Mouse (Mus musculus): ENCODE measurements at regions not wholly inside any gene's neighbourhood (a gene's known extent, or its start where the extent isn't known, plus 50 kb on each side); places are given as distances from the start of the nearest gene placed in this dataset.

DNA sequence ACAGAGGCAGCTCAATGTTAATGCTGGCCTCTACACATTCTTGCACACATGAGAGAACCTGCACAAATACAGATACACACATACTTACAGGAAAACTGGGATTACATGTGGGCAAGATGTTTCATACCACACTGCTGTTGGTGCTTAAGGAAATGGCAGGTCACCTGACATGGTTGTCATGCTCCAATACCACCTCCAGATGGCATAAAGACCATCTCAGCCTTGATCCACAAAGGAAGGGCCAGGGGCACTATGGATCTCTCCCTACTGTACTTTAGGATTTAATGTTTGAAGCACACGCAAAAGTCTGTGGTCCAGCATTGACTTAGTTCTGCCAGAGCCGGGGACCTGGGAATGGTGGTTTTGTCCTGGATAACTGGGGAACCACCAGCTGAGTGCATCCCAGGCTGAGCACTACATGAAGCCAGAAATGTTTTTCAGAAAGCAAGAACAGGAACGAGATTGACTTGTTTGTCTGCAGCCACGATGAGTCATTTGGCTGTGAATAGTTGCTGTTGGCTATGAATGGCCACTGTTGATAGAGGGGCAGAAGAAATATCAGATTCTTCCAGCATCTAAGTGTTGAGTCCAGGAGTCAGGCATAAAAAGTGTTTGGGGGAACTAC, 176.0 kb upstream of the Pabpc6 start:
- DNase-seq (ENCODE audit: low read depth): no peak

DNA sequence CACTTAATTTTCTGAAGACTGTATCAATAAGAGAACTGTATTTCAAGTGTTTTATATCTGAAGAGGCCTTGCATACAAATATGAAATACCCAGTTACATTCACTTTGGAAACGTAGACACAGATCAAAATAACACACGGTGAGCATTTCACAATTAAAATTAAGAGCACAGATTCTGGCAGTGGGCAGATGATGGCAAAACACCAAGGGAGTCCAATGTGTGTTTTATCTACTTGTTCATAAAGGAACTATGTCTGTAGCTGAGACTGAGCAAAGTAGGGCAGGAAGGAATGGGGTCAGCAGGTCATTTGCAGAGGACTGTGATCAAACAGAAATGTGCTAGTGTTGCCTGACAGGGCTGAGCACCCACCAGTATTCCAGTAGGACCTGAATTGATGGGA, 171.6 kb upstream of the Pabpc6 start:
- DNase-seq (ENCODE audit: low read depth): no peak

DNA sequence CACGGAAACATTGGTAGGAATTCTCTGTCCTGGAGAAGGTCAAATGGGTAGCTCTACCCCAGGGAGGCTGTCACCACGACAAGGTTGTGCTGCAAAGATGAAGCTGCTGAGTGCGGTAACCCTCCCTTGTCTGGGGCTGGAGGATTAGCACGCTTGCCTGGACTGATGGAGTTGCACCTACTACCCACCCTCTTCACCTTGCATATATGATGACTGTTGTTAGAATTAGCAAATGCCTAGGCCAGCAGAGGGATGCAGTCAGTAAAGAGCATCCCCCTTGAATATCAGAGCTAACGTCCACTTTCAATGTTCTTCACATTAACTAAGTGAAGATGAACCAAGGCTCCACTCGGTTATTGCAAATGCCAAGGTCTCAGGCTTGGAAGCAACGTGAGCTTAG, 169.7 kb upstream of the Pabpc6 start:
- DNase-seq (ENCODE audit: low read depth): no peak

DNA sequence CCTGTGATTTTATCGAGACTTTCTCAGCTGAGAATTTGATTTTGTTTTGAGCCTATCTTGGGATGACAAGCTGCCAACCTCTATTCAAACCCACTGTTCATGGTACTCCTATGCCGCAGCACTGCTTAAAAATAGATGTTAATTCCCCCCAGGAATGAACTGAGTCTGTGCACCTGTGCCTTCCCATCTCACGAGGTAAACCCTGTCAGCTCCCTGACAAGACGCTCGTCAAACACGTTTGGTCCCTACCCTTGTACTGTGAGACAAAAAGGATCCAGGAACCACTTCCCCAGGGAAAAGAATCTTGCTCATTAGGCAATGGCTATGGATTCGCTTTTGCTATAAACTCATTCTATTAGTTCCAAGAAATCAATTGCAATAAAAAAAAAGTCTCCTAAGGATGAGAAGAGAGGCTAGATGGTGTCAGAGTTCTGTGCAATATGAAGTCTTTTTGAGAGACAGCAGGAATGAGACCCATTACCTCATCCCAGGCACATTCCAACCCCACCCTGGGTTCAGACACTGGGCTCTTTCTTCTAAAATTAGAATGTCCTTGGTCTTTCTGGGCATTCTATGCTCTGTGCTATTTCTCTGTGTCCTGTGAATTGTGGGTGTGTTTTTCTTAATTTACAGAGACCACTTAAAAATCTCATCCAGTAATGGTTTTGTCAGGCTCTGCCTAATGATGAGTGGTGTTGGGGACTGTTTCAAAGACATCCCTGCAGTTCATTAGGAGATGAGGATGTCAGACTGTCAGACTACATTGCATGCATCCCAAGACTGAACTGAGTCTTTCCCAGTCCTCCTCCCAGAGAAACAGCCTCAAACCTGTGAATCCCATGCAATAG, 167.7 kb upstream of the Pabpc6 start:
- no peak for DNase-seq (ENCODE audit: low read depth)

DNA sequence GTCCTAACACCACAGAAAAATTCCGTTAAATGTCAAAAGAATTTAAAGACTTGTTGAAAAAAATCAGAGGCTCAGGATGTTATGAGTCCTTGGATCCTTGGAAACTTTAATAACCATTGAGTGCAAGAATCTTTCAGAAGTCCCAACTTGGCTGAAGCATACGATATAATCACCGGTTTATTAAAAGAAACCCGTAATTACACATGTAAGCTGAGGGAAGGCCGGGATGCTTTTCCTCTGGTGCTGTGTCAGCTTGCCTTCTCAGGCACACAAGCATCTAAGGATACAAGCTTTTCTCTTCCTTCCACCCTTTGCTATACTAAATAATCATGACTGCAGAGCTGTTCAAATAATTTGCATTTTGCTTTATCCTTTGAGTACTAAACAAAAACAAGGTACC, 160.4 kb upstream of the Pabpc6 start:
- no peak for DNase-seq (ENCODE audit: low read depth)

DNA sequence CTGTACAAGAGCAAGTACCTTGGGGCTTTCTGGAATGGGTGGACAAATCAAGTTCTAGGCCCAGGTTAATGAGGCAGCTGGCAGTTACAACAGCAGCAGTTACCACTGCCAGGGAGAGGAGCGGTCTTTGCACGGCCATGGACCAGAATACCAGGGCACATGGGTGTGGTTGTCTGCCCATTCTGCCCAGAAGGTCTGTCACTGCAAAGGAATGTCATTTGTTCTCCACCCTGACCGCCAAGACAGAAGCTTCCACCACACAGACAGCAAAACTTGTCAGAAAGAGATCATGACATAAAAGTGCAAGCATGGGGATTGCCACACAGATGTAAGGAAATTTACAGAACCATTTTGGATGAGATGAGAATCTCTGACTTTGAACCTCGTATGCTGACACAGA, 151.8 kb upstream of the Pabpc6 start:
- no peak for DNase-seq (ENCODE audit: low read depth)

DNA sequence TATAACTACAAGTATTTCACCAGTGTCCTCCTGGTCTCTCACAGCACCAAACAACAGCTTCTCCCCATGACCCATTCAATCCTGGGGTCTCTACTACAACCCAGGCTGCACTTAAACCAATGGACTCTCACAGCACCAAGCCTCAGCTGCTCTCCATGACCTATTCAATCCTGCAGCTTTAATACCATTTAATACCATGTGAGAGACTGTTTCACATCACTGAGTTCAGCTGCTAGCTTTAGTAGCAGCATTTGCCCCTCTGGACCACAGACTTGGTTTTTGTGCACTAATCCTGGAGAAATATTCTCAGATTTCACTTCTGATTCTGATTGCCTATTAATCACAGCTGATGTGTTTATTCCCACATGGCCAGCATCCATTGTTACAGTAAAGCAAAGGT, 147.5 kb upstream of the Pabpc6 start:
- DNase-seq (ENCODE audit: low read depth): no peak

DNA sequence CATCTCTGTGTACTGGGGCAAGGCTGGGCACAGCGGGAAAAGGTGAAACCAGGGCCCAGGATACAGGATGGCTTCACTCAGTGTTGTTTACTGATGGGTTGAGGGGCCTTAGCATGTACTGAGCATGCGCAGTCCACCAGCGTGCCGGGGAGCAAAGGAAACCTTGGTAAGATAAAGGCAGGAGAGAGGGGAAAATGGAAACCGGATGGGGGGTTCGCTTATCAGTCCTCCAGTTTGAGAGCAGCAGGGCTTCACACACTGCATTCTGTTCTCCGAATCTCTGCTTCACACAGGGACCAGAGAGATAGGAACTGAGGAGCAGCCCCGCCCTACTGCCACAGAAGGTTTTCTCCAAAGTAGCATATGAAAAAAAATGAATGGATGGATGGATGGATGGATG, 127.6 kb upstream of the Pabpc6 start:
- DNase-seq (ENCODE audit: low read depth): no peak

DNA sequence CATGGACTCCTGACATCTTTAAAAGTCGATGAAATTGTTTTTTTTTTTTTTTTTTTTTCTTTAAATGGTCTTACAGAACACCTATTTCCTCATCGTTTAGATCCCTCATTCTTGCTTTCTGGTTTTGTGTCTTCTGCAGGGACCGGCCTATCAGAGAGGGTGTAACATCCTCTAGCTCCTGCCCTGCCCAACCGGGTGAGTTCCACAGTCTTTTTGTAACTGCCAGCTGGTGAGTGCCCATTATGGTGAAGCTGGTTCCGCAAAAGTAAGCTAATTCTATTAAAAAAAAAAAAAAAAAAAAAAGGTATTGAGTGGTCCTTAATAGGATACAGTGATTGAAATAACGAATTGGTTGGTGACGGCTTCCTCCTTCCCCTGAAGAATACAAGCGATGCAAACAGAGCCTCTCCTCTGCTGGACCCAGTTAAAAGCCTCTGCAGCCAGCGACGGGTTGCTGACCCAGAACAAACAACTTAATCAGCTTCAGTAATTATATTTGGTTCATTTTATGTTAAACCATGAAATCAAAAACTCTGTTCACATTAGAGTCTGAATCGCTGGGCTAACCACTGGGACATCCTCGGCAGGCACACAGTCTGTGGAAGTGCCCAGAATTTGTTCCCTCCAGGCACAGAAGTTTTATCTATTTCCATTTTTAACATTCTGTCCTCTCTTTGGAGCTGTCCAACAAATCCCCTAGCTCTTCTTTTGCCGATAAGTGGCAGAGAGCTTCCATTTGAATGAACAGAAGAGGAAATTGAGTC, 126.9 kb upstream of the Pabpc6 start:
- DNase-seq (ENCODE audit: low read depth): no peak

DNA sequence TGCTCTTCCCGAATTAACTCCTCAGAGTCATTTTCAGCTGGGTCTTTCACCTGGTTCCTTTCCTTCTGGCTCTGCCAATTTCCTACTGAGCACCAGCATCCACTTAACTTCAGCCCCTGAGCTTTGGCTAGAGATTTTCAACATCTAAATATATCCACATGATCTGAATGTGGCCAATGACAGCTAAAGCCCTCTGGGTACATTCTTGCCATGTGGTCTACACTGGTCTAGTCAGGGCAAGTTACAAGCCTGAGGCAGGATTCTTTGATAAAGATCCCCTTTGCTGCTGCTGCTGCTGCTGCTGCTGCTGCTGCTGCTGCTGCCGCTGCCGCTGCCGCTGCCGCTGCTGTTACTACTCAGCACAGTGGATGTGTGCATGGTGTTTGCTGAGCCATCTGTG, 109.3 kb upstream of the Pabpc6 start:
- DNase-seq (ENCODE audit: low read depth): no peak

DNA sequence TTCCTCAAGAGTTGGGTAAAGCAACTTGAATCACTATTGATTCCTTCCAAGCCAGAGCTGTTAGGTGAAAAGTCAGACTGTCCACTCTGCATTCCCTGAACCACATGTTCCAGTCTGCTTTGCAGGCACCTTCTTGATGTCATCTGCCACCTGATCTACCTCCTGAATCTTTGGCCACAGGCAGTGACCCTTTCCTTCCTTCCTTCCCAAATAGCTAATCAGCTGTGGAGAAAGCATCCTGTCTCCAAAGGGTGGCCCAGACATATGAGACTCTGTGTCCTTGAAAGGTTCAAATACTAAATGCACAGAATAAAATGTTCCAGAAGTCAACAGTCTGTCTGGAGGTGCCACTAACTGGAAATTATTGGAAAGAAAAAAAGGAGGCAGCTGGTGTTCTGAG, 107.6 kb upstream of the Pabpc6 start:
- DNase-seq (ENCODE audit: low read depth): no peak

DNA sequence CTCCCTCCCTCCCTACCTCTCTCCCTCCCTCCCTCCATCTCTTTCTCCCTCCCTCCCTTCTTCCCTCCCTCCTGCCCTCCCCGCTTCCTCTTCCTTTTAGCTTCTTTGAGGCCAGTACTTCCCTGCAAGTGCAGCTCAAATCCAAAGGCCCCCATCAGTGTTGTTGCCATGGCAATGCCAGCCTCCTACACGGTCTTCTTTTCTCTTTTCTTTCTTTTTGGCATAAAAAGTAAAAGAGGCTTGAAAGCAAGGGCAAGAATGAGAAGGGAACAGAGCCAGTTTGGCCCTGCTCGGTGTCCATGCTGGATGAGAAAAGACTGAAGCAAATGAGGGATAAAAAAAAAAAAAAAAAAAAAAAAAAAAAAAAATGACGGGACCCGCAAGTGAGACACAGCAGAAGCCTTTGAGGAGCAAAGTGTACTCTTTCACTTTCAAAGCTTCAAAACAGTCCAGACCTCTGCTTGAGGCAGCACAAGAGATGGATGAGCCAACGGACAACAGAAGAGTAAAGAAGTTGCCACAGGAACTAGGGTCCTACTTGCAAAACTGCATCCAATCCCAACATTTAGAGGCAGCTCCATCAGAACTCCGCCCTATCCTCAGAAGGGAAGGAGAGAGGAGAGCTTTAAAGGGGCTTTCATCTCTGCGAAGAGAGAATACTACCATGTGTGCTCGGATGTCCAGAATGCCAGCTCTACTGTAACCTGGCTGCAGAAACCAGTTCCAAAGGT, 106.9 kb upstream of the Pabpc6 start:
- no peak for DNase-seq (ENCODE audit: low read depth)

DNA sequence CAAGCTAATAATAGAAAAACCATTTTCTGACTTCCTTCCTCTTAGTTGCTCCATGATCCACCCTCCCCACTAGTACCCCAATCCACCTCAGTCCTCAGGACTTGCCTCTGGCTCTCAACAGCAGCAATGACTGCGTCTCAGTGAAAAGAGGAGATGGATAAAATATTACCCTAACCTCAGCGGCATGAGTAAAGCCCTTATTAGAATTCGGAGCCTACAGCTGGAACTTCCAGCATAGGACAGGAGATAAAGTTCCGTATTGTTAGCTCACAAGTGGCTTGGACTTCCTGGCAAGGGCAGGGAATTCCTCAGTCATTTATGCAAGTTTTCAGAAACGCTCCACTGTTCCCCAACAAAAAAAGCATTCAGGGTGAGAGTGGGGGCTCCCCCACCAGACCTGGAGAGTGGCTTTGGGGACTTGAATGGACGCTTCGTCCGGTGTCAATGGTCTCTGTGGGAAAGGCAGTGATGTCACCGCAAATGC, 106.2 kb upstream of the Pabpc6 start:
- no peak for DNase-seq (ENCODE audit: low read depth)

DNA sequence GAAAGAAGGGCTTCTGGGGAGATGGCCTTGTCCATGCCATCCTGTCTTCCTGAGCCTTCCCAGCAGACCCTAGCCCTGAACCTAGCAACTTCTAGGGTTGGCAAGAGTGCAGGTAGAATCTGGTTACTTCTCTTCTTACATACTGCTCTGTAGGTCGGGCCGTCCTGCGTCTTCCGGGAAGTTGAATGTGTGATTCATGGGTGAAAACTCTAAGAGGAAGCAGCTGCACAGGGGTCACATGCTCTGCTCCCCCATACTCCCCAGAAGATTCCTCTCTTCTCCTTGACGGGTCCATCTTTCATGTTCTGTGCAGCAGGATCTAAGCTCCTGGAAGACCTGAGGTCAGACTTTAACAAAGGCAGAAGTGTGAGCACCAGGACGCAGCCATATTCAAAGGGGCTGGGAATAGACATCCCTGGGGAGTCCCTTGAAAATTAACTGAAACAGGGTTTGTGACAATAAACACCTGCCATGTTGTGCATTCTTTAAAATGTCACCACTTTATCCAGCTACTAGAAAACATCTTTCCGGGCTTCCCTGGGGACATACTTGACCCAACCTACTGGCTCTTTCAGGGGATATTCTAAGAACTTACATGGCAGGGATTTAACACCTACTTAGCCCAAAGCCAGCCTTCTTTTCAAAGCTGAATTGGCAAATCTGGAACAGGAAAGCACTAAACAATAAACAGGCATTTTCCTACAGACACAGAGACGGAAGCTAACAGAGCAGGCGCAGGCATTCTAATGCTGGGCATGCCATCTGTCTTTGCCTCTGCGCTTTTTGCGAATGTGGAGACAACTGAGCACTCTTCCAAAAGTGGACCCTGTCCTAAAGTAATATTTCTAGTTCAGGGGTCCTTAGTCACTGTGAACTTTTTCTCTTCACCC, 105.5 kb upstream of the Pabpc6 start:
- no peak for DNase-seq (ENCODE audit: low read depth)

DNA sequence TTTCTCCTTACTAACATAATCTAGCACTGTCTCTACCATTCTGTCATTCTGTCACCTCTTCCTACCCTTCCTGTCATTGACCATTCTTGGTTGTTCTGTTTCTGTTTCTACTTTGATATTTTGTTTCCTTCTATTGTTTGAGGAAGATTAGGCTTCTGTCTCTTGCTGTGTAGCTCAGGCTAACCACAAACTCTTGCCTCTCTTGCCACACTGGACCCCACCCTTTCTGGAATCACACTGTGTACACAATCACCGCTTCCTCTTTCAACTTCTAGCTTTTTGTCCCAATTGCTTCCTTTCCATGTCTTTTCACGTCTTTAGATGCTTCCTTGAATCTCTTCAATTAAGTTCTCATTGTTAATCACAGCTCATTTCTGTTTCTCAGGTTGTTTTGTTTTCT, 104.2 kb upstream of the Pabpc6 start:
- DNase-seq (ENCODE audit: low read depth): no peak

DNA sequence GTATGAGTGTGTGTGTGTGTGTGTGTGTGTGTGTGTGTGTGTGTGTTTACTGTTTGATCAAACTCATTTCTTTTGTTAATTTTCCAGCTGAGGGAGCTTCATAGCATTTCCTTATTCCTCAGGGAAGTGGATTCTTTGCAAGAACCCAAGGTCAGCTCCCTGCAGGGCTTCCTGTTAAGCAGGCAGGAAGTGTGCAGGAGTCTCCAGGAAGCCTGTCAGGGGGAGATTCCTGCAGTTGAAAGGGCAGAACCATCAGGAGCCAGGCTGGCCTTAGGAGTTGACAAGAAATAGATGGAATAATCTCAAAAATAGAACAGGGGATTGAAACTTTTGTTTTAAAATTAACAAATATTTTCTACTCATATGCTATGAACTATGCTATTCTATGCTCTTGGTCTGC, 98.8 kb upstream of the Pabpc6 start:
- no peak for DNase-seq (ENCODE audit: low read depth)

DNA sequence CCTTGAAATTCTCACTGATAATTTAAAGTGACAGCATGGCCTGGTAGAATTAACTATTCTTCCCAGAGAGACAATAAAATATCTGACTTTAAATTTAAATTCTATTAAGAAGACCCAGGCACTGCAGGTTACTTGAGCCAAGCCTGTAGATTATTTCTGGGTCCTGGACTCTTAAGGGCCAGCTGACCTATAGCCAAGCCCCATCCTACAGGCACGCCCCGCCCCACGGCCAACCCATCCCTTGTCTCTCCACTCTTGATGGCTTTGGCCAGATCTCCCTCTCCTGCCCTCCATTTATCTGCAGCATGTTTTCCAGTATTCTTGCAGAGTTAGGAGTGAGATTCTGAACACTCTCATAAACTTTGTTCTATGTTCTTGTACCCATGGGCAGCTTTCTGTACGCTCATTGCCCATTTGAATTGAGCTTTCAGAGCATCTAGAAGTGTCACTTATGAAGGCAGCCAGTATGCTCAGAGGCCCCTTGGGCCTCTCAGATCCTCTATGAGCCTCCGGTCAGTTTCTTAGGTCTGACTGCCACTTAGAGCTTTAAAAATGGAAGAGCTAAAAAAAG, 96.2 kb upstream of the Pabpc6 start:
- no peak for DNase-seq (ENCODE audit: low read depth)

DNA sequence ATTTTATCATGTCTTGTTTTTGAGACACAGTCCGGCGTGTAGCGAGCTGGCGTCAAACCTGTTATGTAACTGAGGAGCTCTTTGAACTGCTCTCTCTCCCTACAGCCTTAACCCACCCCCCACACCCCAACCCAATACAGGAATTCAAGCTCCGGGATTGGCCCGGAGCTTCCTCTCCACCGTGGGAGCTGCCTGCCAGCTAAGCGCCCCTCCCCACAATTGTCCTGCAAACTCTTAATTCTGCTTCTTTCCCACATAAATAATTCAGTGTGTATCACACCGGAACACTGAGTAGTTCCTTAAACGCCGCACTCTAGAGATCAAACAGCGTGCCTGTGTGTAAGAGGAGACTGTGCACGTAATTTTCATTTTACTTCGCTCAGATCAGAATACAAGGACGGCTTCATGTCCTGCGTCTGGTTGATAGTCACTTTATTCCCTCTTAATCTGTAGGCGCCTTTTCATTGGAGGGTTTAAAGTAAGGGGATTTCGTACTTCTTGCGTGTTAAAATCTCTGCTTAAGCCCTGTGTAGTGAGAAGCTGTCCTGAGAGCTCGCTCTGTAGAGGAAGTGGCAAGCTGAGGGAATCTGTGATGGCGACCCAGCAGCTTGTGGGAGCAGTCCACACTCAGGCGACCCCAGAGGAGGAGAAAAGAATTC, 95.3 kb upstream of the Pabpc6 start:
- DNase-seq (ENCODE audit: low read depth): no peak

DNA sequence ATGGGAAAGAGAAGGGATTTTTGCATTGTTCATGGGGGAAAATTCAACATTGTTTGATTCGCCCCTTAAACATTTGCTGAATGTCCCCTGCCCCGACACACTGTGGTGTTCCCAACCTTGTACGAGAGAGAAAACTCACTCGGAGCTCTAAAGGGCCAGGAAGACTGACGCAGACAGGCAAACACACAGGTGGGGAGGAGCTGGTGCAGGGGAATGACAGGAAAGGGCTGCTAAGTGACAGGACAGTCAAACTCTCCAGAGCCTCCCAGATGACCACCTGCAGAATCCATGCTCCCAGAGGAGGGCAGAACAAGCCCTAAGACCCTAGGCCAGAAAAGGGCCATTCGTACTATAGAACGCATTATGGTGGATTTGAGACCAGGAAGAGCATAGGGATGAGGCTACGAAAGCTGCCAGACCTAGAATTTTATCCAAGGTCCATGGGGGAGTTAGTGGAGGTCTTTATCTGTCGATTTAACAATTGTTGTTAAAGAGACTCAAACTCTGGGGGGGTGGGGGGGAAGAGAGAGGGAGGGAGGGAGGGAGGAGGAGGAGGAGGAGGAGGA, 94.6 kb upstream of the Pabpc6 start:
- DNase-seq (ENCODE audit: low read depth): no peak

DNA sequence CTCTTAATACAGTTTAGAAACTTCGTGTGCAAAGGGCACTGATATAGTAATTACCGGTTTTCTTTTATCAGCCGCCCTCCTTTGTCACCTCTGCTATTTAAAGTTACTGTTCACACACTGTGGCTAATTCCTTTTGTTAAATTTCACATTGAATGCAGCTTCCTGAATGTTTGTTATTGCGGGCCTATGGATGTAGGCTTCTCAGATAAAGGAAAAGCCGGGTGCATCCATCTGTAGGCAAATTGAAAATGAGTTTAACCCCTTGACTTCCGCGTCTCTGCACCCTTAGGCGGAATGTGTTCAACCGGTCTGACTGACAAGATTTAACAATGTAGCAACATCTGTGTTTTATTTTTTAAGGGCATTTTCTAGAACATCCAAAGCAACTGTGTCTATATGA, 93.6 kb upstream of the Pabpc6 start:
- DNase-seq (ENCODE audit: low read depth): no peak
